Mouse (Mus musculus): ENCODE measurements at regions not wholly inside any gene's neighbourhood (a gene's known extent, or its start where the extent isn't known, plus 50 kb on each side); places are given as distances from the start of the nearest gene placed in this dataset.

DNA sequence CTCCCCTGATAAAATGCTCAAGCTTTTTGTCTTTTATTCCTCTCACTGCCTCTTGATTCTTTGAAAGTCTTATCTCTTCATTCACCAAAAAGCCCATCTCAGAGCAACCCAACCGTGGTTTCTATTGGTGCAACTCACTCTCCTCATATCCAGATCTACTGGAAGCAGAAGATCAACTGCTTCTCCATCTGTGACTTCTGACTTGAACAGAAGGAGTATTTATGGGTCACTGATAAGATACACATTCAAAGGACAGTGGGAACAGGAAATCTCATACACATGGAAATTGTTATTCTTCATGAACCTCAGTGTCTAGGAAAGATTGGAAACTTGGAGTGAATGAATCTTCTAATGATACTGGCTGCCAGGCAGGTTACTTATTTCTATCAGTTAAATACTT, 846.6 kb downstream of the Tlr4 start:
- no peak for DNase-seq

DNA sequence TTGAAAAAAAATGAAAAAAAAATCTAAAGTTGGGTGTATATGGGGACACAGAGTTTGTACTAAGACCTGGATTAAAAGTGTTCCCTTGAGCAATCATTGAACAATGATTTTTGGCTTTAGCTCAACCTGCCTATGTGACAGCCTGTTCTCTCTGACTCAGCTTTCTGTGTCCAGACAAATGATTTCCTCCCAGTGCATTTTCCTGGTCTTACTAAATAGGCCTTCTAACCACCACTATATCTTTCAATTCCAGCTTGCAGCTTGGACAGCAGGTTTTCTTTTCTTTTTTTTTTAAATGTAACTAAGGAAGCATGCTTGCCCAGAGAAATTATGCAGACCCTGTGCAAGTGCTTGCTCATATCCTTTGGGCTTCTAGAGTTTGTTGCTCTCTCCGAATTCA, 850.2 kb downstream of the Tlr4 start:
- no peak for DNase-seq

DNA sequence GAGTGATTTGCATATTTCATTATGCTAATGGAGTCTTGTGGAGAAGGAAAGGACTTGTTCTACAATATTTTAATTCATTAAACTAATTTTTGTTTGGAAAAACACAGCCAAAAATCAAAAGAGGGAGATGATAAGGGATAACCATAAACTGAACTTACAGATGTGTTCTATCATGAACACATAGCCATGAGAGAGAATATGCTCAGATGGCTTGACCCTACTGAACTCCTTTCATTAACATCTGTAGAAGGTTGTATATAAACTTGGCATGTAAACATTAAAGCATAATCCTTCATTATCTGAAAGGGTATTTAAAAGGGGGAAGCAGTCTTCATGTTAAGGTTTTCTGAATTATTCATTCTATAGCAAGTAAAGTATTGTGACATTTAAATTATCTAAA, 871.1 kb downstream of the Tlr4 start:
- DNase-seq: no peak

Measured in kidney, postnatal 36 days (tissue).